Mouse (Mus musculus) adrenal gland, adult 2 months (tissue): ENCODE measurements around the gene Clstn2. TPM values are rescaled to one million over a fixed set of nuclear protein-coding genes. Genes with fewer than 3 reads are reported as not detected.

Experiments
- DNase-seq: peaks from one replicate; pipeline ENCODE4 v3.0.0; 2021
- polyA plus RNA-seq: library from polyadenylated mRNA; depleted of rRNA; stranded (reverse); fragments of >200 nt; gene quantifications from 2 replicates; pipeline ENCODE4 v1.2.3, GENCODE M21; 2012
- total RNA-seq, 2 experiments: library from RNA; stranded (reverse); gene quantifications; 2 replicates each; pipeline ENCODE4 v1.2.3; 2021

Clstn2 gene
- total and polyA plus RNA-seq, 3 experiments: 1.6 to 5.6 (median 4.5) TPM

DNA sequence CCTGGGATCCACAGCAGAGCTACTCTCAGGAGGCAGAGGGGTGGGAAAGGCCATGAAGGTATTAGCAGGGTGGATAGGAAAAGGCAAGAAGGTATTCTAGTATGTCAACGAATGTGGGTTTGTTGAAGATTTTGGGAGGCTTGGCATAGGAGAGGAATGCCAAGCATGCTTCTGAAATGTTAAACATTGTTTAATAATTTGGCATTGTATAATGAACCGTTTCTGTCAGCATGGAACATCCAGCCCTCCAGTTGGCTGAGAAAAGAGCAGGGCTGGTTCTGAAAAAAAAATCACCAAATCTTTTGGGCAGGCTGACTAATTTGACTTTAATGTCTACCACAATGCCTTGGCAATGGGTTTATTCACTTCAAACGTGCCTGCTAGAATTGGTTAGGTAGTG, 355.9 kb downstream of the Clstn2 start:
- DNase-seq: no peak

DNA sequence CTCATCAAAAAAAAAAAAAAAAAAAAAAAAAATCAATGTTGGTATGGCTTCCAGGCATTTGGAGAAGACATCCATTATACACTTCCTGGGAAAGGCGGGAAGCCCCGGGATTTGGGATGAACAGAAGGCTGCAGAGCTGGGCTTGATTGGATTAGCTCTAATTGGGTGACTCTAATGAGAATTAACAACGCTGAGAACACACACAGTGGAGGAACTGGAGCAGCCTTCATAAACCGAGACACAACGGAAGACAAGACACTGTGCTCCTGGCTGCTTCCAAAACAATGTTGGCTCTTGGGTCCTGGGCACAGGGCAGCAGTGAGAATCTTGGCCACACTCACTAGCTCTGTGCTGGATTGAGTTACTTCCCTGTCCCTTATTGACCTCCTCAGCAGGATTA, 360.3 kb downstream of the Clstn2 start:
- DNase-seq: no peak

DNA sequence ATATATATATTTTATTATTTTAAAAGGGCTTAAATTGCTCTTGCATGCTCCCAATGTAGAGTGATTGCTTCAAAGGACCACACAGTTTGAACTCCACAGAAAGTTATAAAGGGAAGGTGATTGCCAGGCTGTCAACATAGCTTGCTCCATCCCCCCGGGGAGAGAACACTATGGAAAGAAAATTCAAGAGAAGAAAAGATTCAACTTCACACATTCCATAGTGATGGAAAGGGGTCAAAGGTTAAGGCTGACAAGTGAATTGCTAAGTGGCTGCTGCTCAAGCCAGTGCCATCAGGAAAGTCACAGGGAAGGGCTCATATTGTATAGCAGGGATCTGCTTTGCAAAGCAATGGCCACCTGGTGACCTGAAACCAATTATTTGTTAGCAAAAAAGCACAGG, 360.8 kb downstream of the Clstn2 start:
- DNase-seq: no peak

DNA sequence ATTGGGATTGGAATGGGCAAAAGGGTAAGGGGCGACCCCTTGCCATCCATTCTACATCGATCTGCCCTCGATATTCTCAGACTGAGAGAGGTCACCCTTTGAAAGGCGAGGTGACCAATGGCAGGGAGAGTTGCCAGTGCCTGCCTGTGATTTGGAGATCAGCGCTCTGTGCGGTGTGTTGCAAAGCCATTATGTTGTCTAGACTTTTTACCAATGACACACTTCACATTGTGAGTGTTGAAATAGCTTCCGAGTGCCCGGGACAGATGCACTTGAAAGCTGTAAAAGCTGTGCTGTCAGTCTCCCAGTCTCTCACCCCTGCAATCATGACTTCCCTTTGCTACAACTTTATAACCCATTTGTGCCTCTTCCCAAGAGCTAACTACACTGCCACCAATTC, 362.3 kb downstream of the Clstn2 start:
- no peak for DNase-seq

DNA sequence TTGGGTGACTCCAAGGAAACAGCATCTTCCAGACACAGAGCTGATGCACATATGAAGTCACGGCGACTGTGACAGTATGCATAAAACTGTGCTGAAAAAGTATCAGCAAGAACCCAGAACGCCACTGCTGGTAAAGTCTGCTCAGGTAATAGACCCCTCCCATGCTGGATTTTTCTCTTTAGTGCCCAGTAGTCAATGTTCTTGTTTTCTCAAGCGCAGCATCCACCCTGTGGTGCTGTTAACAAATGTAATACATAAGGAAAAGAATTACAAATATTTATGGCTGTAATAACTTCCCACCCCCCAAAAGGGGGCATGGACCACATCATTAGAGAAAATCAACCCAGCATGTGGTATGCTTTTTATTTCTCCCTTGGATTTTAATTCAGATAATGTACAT, 372.0 kb downstream of the Clstn2 start:
- no peak for DNase-seq

DNA sequence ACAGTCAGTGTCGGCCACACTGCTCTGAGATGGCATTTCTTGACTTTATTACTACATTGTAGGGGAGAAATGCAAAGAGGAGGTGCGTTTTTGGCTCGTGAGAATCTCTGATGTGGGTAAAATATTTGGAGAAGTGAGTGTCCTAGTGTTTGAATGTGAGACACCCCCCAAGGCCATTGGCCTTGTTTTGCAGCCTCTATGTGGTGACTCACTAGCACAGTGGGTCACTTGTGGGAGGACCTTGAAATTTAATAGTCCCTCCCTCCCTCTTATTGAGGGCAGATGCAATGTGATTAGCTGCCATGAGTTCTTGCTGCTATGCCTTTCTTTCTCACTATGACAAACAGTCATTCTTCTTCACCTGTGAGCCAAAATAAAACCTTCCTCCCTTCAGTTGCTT, 374.2 kb downstream of the Clstn2 start:
- peak; percentile 73 for DNase-seq

DNA sequence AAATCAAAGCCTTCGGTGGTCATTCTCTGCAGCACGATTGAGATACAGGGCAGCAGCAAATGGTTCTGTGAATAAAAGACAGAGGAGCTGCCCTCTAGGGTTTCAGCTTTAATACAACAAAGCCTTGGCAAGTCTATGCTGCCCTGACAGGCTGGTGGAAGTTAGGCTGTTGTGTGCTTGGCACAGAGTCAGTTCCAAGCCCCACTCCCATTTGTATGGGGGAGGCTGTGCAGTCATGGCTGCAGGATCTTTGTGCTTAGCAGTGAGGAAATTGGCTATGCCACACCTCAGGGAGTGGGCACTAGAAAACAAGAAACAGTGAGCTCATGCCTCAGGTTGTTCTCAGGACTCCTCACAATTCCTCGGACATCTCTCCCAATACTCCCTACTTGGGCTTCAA, 384.6 kb downstream of the Clstn2 start:
- no peak for DNase-seq

DNA sequence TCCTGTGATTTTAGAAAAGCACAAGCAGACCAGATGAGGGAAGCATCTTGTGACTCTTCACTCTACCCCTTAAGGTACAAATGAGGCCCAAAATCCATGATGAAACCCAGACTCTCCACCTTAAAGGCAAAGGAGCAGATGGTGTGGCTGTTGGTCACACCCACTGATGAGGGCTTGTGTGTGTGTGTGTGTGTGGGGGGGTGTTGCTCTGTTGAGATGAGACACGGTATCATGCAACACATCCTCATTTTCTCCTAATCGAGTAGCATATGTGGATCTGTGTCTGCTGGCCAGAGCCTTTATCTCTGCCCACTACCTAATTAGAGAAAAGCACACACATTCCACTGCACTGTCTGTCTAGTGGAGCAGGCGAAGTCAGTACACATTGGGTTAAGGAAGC, 387.2 kb downstream of the Clstn2 start:
- DNase-seq: no peak

DNA sequence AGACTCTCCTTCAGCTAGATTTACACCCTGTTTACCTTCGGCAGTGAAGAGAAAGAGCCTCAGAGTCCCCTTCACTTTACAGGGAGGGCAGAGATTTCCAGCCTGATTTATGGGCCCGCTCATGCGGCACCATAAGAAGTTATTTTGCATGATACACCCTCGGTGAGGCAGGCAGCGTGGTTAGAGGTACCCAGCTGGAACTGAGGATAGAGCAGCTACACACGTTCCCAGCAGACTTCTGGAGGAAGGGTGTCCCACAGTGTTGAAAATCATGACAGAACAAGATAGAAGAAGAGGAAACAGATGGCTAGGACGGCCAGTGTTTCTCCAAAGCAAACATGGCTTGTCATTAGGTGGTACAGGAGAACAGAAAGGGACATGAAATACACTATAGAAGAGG, 390.6 kb downstream of the Clstn2 start:
- no peak for DNase-seq

DNA sequence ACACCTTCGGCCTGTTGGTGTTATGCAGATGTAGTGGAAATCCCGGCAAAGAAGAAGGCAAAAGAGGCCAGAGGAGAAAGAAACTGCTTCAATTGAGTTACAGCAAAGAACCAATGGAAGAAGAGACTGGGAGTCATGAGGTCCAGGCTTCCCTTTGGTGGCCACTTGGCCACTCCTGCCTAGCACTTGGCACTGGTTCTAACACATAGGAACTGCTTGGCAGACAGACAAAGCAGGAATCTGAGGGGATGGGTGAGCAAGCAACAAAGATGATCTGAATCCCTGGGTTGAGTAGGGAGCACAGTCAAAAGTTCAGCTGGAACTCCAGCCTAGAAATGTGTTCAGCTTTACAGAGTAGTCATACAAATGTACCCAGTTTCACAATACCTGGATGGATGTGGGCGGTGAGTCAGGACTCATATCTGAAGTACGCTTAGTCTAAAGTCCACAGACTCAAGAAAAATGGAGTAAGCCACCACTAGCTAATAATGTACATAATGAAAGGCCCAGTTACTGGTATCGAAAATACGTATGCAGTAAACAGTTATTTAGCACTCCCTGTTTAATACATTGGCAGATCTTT, 392.9 kb downstream of the Clstn2 start:
- peak; percentile 7 for DNase-seq

DNA sequence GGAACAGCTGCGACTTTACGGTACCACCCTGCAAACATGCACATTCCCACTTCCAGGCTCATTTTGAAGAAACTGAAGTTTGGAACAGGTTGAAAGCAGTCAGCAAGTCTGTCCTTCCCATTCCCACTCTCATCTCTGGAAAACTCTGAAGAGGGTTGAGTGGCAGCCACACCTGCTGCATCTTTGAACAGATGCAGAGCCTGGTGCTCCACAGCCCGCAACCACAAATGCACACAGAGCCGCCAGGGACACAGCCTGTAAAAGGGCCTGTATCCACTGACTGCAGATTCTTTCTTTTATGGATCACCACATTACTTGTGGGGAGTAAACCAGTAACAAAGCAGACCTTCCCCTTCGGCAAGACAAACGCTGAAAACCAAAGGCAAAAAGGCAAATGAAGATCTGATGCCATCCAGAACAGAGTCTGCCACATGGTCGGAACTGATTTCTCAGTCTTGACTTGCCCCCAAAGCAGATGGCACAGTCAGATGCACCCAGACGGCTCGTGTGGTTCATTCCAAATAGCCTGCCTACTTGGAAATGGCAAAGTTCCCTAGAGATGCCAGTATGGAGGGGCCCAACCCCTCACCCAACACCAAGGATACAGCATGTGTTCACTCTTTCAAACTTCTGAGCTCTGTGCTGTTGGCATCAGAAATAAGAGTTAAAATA, 394.2 kb downstream of the Clstn2 start:
- no peak for DNase-seq

DNA sequence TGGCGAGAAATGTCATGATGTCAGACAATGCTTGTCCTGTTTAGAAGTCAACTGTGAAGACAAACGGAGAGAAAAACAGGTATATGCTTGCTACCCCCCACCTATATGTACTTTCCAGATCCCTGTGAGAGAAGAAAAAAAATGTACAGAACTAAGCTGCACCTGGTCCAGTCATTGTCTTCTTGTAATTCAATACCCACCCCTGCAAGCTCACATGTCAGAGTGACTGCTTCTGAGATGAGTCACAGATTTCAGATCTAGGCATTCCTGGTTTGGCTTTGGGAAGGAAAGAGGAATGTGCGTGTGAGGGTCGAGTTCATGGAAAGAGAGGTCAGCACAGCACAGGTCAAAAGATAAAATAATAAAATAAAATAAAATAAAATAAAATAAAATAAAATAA, 397.6 kb downstream of the Clstn2 start:
- no peak for DNase-seq

DNA sequence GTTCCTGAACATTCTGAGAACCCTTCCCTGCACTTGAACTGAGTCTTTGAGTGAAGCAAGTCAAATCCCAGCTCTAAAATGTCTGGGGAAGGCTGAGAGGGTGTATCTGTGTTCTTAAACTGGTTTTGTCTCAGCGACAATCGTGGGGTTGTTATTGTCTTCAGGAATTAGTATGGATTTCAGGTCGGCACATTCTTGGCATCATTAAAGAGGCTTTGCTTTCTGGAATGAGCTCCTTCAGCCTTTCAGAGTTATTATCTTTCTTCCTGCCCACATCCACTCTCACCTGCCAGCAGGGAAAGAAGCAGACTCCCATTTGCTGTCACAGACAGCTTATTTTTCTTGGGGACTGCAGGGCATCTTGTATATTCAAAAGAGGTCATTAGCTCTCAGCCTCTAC, 398.1 kb downstream of the Clstn2 start:
- DNase-seq: no peak

DNA sequence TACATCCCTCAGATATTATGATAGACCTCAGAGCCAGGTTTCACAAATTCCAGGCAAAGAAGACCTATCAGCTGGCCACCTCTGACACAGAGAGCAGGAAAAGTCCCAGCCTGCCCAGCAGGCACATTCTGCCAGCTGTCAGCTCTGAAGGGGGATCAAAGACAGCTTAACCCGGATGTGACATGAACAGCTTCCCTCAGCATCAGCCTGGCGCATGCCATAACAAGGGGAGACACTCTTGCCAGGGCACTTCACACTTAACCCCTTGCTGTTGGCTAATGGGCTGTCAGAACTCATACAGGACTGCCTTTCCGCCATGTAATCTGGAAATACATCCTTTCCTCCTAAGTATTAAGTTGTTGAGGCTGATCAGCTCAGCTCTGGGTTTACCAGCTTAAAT, 403.8 kb downstream of the Clstn2 start:
- DNase-seq: no peak

DNA sequence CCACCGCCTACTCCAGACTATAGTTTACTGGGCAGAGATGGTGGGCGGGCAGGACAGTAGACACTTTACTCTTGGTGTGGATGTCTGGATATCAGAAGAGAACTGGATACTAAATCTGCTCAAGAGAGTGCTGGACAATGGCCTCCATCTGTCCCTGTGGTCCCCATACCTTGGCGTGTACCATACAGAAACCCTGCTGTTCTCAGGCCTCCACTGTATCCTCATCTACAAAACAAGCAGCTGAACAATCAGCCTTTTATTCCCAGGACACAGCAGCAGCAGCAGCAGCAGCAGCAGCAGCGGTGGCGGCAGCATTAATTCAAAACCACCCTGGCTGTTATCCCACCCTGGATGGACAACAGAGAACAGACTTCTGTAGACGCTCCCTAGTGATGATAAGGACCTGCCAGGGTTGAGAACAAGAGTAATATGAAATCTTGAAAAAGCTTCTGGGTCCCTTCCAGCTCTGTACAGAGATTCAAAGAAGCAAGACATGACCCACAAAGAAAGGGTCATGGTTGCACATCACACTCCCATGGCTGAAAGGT, 404.5 kb downstream of the Clstn2 start:
- DNase-seq: no peak

DNA sequence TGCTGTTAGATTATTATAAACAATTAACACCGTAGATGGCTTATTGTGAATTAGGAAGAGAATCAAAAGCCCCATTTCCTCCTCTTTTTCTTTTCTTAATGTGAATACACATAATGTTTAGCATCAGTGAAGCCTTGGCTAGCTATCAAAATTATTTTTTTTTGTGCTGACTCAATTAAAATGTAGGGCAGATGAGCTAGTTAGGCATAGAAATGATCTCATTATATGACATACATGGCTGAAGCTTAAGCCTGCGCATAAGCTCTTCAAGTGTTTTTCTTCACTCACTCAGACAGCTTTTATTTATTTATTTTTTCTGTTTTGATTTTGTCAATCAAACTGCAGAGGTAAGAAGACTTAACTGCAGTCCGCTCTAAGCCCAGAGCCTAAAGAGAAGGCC, 405.1 kb downstream of the Clstn2 start:
- DNase-seq: no peak

DNA sequence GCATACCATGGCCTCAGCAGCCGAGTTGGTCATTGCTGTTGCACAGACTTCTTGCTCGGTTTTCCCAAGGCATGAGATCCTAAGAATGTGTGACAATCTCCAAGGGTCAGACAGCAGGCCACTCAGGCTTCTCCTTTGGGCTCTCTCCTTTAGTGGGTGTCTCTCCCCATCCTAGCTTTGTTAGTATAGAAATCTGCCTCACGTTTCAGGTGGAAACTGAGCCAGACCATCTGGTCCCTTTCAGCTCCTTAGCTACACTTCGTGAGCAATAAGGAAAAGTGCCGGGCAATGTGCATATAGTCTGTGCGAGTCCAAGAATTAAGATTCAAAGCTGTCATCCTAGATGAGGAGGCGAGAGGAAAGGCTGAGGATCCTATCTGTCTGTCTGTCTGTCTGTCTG, 422.4 kb downstream of the Clstn2 start:
- no peak for DNase-seq

DNA sequence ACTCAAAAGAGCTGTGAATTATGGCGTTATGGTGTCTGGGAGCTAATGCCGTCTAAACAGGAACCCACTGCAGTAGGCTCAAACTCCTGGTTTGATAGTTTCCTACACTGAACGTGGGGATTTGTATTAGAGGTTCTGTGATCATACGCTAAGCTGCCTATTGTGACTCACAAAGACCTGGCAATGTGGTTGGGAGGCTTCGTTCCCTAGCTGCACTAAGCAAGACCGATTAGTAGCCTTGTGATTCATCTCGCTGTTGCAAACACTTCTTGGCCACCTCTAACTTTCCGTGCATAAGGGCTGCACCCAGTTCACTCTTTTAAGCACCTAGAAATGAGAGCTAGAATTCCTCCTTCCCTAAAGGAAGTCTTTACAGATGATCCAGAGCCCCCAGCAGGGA, 429.3 kb downstream of the Clstn2 start:
- peak; percentile 77 for DNase-seq

DNA sequence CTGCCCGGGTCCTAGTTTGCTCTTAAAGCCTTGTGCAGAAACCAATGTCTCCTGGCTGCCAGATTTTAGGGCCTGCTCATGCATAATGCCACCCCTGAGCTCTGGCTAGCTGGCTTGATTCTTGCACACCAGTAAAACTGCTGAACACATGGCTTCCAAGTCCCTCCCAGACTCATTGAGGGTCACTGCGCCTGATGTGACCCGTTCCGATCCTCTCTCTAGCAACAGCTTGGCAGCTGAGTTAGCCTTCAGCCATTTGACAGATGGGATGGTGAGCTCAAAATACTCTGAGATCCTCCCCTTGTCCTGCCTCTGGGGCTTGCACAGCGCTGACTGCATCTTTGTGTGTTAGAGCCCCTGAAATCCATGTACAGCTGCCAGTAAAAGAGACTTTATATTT, 430.5 kb downstream of the Clstn2 start:
- DNase-seq: peak; percentile 49

DNA sequence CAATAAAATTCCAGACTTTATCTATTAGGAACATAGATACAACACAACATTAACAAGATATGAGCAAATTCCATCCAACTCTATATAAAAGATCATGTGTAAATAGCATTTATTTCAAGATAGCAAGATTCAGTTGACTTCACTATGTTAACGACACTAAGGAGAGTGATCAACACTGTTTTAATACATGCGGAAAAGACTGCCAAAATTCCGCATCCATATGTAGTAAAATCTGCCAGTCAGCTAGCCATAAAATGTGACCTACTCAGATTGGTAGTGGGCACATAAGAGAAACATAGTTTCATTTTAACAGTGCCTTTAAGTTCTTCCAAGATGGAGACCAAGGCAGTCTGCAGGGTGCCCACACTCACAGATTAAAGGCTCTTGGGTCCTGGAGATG, 434.0 kb downstream of the Clstn2 start:
- DNase-seq: no peak

DNA sequence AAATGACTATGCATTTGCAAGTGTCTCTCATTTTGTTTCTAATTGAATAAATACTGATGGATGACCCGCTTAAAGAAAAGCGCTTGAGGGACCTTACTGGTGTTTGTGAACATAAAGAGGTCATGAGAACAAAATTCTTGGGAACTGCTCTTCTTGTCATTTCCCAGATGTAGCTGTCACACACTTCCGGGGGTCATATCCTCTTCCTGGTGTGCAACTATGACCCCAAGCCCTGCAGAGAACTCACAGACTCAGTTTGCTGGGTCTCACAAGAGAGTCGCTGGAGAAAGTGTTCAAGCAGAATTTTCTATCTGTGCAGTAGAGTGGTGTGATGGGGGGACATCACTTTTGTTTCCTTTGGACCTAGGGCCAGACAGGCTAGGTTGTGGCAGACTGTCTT, 442.3 kb downstream of the Clstn2 start:
- DNase-seq: no peak

DNA sequence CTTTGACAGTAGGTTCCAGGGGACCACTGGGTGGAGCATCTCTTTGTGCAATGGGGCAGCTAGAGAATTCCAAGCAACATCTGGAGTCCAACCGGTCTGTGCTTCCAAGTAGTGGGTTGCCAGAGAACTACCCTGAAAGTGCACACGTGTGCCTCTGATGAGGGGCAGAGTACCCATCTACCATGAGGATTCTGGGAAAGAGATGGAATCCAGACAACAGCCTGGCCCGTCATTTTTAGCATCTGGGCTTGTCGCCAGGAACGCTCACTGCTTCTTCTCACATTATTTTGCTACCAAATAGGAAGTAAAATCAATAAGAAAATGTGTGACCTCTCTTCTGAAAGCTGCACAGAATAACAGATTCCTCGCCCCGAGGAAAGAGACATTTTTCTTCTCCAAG, 462.1 kb downstream of the Clstn2 start:
- no peak for DNase-seq

DNA sequence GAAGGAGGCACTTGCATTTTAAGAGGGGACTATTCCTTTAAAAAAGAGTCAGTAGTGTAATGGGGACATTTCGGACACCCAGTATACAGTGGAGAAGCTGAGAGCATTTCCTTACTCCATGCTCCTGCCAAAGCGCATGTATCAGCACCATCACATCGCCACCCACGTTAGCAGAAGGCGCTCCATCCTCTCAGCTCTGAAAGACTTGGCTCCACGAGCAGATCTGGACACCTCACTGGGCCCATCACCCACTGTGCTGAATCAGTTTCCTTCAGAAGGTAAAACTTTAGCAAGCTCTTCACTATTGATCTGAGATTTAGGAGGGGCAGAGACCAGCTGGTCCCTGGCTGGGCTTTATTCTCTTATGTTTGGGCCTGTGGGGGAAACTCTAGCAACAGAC, 469.9 kb downstream of the Clstn2 start:
- no peak for DNase-seq

DNA sequence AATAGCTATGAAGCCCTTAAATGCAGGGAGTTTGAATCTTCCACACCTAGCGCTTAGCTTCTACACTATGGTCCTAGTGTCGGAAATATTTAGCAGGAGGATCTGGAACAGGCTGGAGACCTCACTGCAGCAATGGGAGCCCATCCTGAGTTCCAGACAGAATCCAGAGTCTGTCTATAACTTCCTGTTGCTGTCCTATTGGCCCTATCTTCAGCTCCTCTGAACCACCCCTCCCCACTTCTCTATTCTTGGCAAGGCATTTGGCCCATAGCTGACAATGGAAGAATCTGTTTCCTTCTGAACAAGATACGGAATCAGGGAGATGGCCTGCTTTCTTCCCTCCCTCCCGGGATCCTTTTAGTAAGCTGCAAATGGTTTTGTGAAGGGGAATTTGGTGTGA, 488.6 kb downstream of the Clstn2 start:
- no peak for DNase-seq
